Mouse (Mus musculus): ENCODE measurements at regions not wholly inside any gene's neighbourhood (a gene's known extent, or its start where the extent isn't known, plus 50 kb on each side); places are given as distances from the start of the nearest gene placed in this dataset.

GRCm38 (mm10) chr9:74342176-74342575 lies 232.0 kb downstream of the Wdr72 start:
- no peak for DNase-seq

GRCm38 (mm10) chr9:74345027-74345426 lies 234.9 kb downstream of the Wdr72 start:
- no peak for DNase-seq

- DNase-seq: no peak
Measured at GRCm38 (mm10) chr9:74348776-74349175, 238.6 kb downstream of the Wdr72 start.

GRCm38 (mm10) chr9:74365930-74366438 lies 255.8 kb downstream of the Wdr72 start:
- no peak for DNase-seq

GRCm38 (mm10) chr9:74376191-74376590 lies 266.0 kb downstream of the Wdr72 start:
- no peak for DNase-seq

- no peak for DNase-seq
Measured at GRCm38 (mm10) chr9:74377204-74377603, 267.0 kb downstream of the Wdr72 start.

GRCm38 (mm10) chr9:74384206-74384896 lies 274.2 kb downstream of the Wdr72 start:
- DNase-seq: no peak

GRCm38 (mm10) chr9:74425594-74425993 lies 315.4 kb downstream of the Wdr72 start:
- DNase-seq: no peak

GRCm38 (mm10) chr9:74449981-74450380 lies 339.8 kb downstream of the Wdr72 start:
- no peak for DNase-seq

GRCm38 (mm10) chr9:74461084-74461483 lies 350.9 kb downstream of the Wdr72 start:
- no peak for DNase-seq

- no peak for DNase-seq
Measured at GRCm38 (mm10) chr9:74476830-74477229, 366.7 kb downstream of the Wdr72 start.

GRCm38 (mm10) chr9:74479273-74479672 lies 369.1 kb downstream of the Wdr72 start:
- no peak for DNase-seq

- no peak for DNase-seq
Measured at GRCm38 (mm10) chr9:74513887-74514286, 347.8 kb upstream of the Onecut1 start.

- no peak for DNase-seq
Measured at GRCm38 (mm10) chr9:74528550-74528949, 333.2 kb upstream of the Onecut1 start.

- DNase-seq: no peak
Measured at GRCm38 (mm10) chr9:74530317-74530716, 331.4 kb upstream of the Onecut1 start.

- DNase-seq: no peak
Measured at GRCm38 (mm10) chr9:74530748-74531147, 331.0 kb upstream of the Onecut1 start.

GRCm38 (mm10) chr9:74531986-74532385 lies 329.7 kb upstream of the Onecut1 start:
- DNase-seq: no peak

GRCm38 (mm10) chr9:74534976-74535375 lies 326.7 kb upstream of the Onecut1 start:
- DNase-seq: no peak

- no peak for DNase-seq
Measured at GRCm38 (mm10) chr9:74556116-74556515, 305.6 kb upstream of the Onecut1 start.

GRCm38 (mm10) chr9:74592757-74593156 lies 269.0 kb upstream of the Onecut1 start:
- DNase-seq: no peak

GRCm38 (mm10) chr9:74593970-74594369 lies 267.8 kb upstream of the Onecut1 start:
- no peak for DNase-seq

GRCm38 (mm10) chr9:74604415-74604814 lies 257.3 kb upstream of the Onecut1 start:
- DNase-seq: no peak

GRCm38 (mm10) chr9:74621957-74622356 lies 239.8 kb upstream of the Onecut1 start:
- DNase-seq: no peak

- no peak for DNase-seq
Measured at GRCm38 (mm10) chr9:74645394-74645793, 216.3 kb upstream of the Onecut1 start.

- DNase-seq: no peak
Measured at GRCm38 (mm10) chr9:74650036-74650435, 211.7 kb upstream of the Onecut1 start.

Measured in kidney, adult 11 months (tissue).